ENCODE assay signal across 9 mouse cellular contexts in the genomic region with DNA sequence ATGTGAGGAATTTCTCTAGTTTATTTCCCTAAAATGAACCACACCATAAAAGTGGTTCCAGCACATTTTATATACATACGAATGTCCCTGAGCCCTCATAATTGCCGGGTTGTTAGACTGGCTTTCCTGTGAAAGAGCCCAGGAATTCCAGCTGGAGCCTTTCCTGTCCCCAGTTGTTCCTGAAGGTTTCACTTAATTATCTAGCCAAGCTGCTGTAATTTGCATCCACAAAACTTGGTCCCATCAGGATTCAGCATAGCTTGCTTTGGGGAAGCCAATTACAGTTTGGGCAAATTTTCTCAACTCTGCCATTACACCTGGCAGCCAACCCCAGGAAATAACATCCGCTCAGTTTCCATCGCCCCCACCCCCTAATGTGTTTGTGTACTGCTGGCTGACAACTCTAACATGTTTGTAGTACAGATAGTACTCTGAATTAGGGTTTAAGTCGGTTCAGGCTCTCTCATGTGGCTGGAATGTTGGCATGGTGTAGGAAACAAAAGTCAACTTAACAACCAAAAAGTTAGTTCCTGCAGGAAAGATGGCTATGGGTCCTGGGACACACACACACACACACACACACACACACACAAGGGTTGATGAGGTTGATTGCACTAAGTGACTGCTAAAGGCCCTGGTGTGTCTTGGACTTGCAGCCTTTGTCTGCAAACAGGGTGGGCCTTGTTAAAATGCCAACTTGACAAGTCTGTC. TPM values are rescaled to one million over a fixed set of nuclear protein-coding genes. Genes with fewer than 3 reads are reported as not detected.
DNase-seq lines count a peak whose midpoint lies in the region; ATAC-seq lines count a peak whose summit lies in the region.
"Had no signal": no experiment of that assay in that cellular context is flagged by ENCODE, and none has a peak within 500 bp of the region (broad histone marks: within the 10 kb centered on the region; RNA-seq: fewer than 3 reads in every experiment).

No protein-coding gene starts in this region.

- ATAC-seq in forebrain, embryonic 12.5 days (ENCODE audit: low FRiP score) = no peak; the same call in 1 of the 2 replicates
- ATAC-seq in forebrain, embryonic 14.5 days = peak; percentile 76
- ATAC-seq in hindbrain, embryonic 16.5 days = peak; percentile 57
- peak; percentile 29; the same call in 1 of the 2 replicates for ATAC-seq in midbrain, embryonic 13.5 days
- ATAC-seq in intestine, embryonic 16.5 days = no peak

- no peak for DNase-seq in forebrain, embryonic 10.5 days (ENCODE audit: extremely low spot score, low spot score)
- peak; percentile 68 for DNase-seq in forebrain, embryonic 14.5 days (ENCODE audit: low spot score)
- DNase-seq in thymus, postnatal 25 days = no peak
- DNase-seq in liver = no peak
- DNase-seq: cerebellum, adult 9-11 months had no signal

- no peak overlapping the region for H3K9ac ChIP-seq in forebrain, embryonic 12.5 days
- H3K9ac ChIP-seq in forebrain, embryonic 14.5 days (ENCODE audit: low read length) = no peak overlapping the region
- H3K9ac ChIP-seq in hindbrain, embryonic 16.5 days (ENCODE audit: low read depth, low read length) = no peak overlapping the region
- H3K9ac ChIP-seq in midbrain, embryonic 13.5 days (replicated peaks) = no peak overlapping the region
- no peak overlapping the region for H3K9ac ChIP-seq in intestine, embryonic 16.5 days (ENCODE audit: low read depth, low read length)

- 0 out of 2 replicates have a peak overlapping the region, but pooled peaks have one; percentile 20 for H3K27ac ChIP-seq in forebrain, embryonic 10.5 days
- no peak overlapping the region for H3K27ac ChIP-seq in forebrain, embryonic 12.5 days
- H3K27ac ChIP-seq in forebrain, embryonic 14.5 days (ENCODE audit: low read depth, low read length) = no peak overlapping the region
- H3K27ac ChIP-seq in hindbrain, embryonic 16.5 days (ENCODE audit: low read depth, low read length) = no peak overlapping the region
- no peak overlapping the region for H3K27ac ChIP-seq in midbrain, embryonic 13.5 days
- H3K27ac ChIP-seq in intestine, embryonic 16.5 days (ENCODE audit: low read length) = no peak overlapping the region

- no peak overlapping the region for H3K4me2 ChIP-seq in forebrain, embryonic 12.5 days
- no peak overlapping the region for H3K4me2 ChIP-seq in forebrain, embryonic 14.5 days (ENCODE audit: low read length)
- H3K4me2 ChIP-seq in hindbrain, embryonic 16.5 days (ENCODE audit: low read length) = no peak overlapping the region
- H3K4me2 ChIP-seq in midbrain, embryonic 13.5 days (replicated peaks) = no peak overlapping the region
- H3K4me2 ChIP-seq in intestine, embryonic 16.5 days (ENCODE audit: low read depth, low read length) = no peak overlapping the region

- no peaks in the 10 kb centered on the region for H3K27me3 ChIP-seq in forebrain, embryonic 10.5 days (ENCODE audit: poor library complexity, severe bottlenecking)
- no peaks in the 10 kb centered on the region for H3K27me3 ChIP-seq in forebrain, embryonic 12.5 days
- no peaks in the 10 kb centered on the region for H3K27me3 ChIP-seq in forebrain, embryonic 14.5 days (replicated peaks; ENCODE audit: control insufficient read depth, insufficient read depth, low read length)
- H3K27me3 ChIP-seq in hindbrain, embryonic 16.5 days (replicated peaks; ENCODE audit: control insufficient read depth, insufficient read depth, low read length) = no peaks in the 10 kb centered on the region
- no peaks in the 10 kb centered on the region for H3K27me3 ChIP-seq in midbrain, embryonic 13.5 days
- H3K27me3 ChIP-seq in intestine, embryonic 16.5 days (replicated peaks; ENCODE audit: control insufficient read depth, insufficient read depth, low read length) = no peaks in the 10 kb centered on the region

- H3K4me3 ChIP-seq in forebrain, embryonic 10.5 days = no peak overlapping the region
- H3K4me3 ChIP-seq in forebrain, embryonic 12.5 days (replicated peaks) = no peak overlapping the region
- no peak overlapping the region for H3K4me3 ChIP-seq in forebrain, embryonic 14.5 days (ENCODE audit: low read depth, low read length)
- H3K4me3 ChIP-seq in hindbrain, embryonic 16.5 days (ENCODE audit: low read length) = no peak overlapping the region
- no peak overlapping the region for H3K4me3 ChIP-seq in midbrain, embryonic 13.5 days (replicated peaks)
- H3K4me3 ChIP-seq in intestine, embryonic 16.5 days (ENCODE audit: low read length) = no peak overlapping the region

- H3K36me3 ChIP-seq in forebrain, embryonic 10.5 days (replicated peaks) = no peaks in the 10 kb centered on the region
- H3K36me3 ChIP-seq in forebrain, embryonic 12.5 days (replicated peaks) = no peaks in the 10 kb centered on the region
- no peaks in the 10 kb centered on the region for H3K36me3 ChIP-seq in forebrain, embryonic 14.5 days (ENCODE audit: control insufficient read depth, insufficient read depth, low read length)
- H3K36me3 ChIP-seq in hindbrain, embryonic 16.5 days (ENCODE audit: control insufficient read depth, insufficient read depth, low read length) = no peaks in the 10 kb centered on the region
- H3K36me3 ChIP-seq in midbrain, embryonic 13.5 days = no peaks in the 10 kb centered on the region
- H3K36me3 ChIP-seq in intestine, embryonic 16.5 days (ENCODE audit: control insufficient read depth, insufficient read depth, low read length) = no peaks in the 10 kb centered on the region

- WGBS in forebrain, embryonic 10.5 days = 72% methylated on average over 5 of the region's 5 CpGs
- 73% methylated on average over 5 of the region's 5 CpGs for WGBS in forebrain, embryonic 12.5 days
- 30% methylated on average over 5 of the region's 5 CpGs for WGBS in forebrain, embryonic 14.5 days
- 40% methylated on average over 5 of the region's 5 CpGs for WGBS in hindbrain, embryonic 16.5 days
- 55% methylated on average over 5 of the region's 5 CpGs for WGBS in midbrain, embryonic 13.5 days
- WGBS in intestine, embryonic 16.5 days = 55% methylated on average over 5 of the region's 5 CpGs

- peaks cover 22% of the 10 kb centered on the region for H3K4me1 ChIP-seq in forebrain, embryonic 10.5 days
- H3K4me1 ChIP-seq in forebrain, embryonic 12.5 days = peaks cover 6% of the 10 kb centered on the region; the same call in 1 of the 2 replicates
- H3K4me1 ChIP-seq in forebrain, embryonic 14.5 days (ENCODE audit: control insufficient read depth, insufficient read depth, low read length) = 0 out of 2 replicates have a peak, but pooled peaks cover 7% of the 10 kb centered on the region
- peaks cover 3% of the 10 kb centered on the region; the same call in 1 of the 2 replicates for H3K4me1 ChIP-seq in hindbrain, embryonic 16.5 days (ENCODE audit: control insufficient read depth, insufficient read depth, low read depth, low read length)
- H3K4me1 ChIP-seq in midbrain, embryonic 13.5 days (replicated peaks) = peaks cover 24% of the 10 kb centered on the region
- H3K4me1 ChIP-seq in intestine, embryonic 16.5 days (ENCODE audit: control insufficient read depth, insufficient read depth, low read length) = peaks cover 9% of the 10 kb centered on the region; the same call in 1 of the 2 replicates

- H3K9me3 ChIP-seq in forebrain, embryonic 10.5 days = no peaks in the 10 kb centered on the region
- no peaks in the 10 kb centered on the region for H3K9me3 ChIP-seq in forebrain, embryonic 12.5 days
- H3K9me3 ChIP-seq in forebrain, embryonic 14.5 days (replicated peaks; ENCODE audit: control insufficient read depth, low read length) = no peaks in the 10 kb centered on the region
- H3K9me3 ChIP-seq in hindbrain, embryonic 16.5 days (ENCODE audit: control insufficient read depth, low read length) = no peaks in the 10 kb centered on the region
- H3K9me3 ChIP-seq in midbrain, embryonic 13.5 days = no peaks in the 10 kb centered on the region
- no peaks in the 10 kb centered on the region for H3K9me3 ChIP-seq in intestine, embryonic 16.5 days (ENCODE audit: control insufficient read depth, low read length)

RNA-seq across cellular contexts. Expression of a gene that starts 34.3 kb away (rescaled TPM):
- 19.0 and 21.7 TPM in 2 replicates for polyA plus RNA-seq in forebrain, embryonic 10.5 days (2016; fragmentation: Nextera tagmentation; extraction: Ambion mirVana)
- 16.2 and 16.5 TPM in 2 replicates for polyA plus RNA-seq in forebrain, embryonic 12.5 days (2016; fragmentation: Nextera tagmentation; extraction: Ambion mirVana)
- polyA plus RNA-seq in forebrain, embryonic 14.5 days (2014; fragmentation: Nextera tagmentation; extraction: Ambion mirVana) = 13.3 and 13.9 TPM in 2 replicates
- polyA plus RNA-seq in hindbrain, embryonic 16.5 days (2015; fragmentation: Nextera tagmentation; extraction: Ambion mirVana) = 20.2 and 22.4 TPM in 2 replicates
- polyA plus RNA-seq in midbrain, embryonic 13.5 days (2015; fragmentation: Nextera tagmentation; extraction: Ambion mirVana) = 20.4 and 21.5 TPM in 2 replicates
- polyA plus RNA-seq in intestine, embryonic 16.5 days (2015; fragmentation: Nextera tagmentation; extraction: Ambion mirVana) = 18.8 and 20.4 TPM in 2 replicates

Comparison
In these comparisons a context has a peak if more than half of its experiments do, and no peak if none do; other contexts are left out.
1. ATAC-seq: peak in forebrain, embryonic 14.5 days (single experiment), hindbrain, embryonic 16.5 days (single experiment) and midbrain, embryonic 13.5 days (single experiment); none in forebrain, embryonic 12.5 days (single experiment) and intestine, embryonic 16.5 days (single experiment).